Mouse (Mus musculus) spleen, postnatal 36 days (tissue): ENCODE data around the gene Txndc9.
"Not testable (repeated sequence)": the region's sequence is repeated elsewhere in the genome, so short reads cannot be mapped to it uniquely, and the experiment has no call there.

Experiments used
- DNase-seq, 2 experiments: peaks; one replicate each; pipeline ENCODE4 v3.0.0; 2022; ENCODE audit warnings: low spot score in 2 of 2, mixed read lengths in 1 of 2

Txndc9 gene

GRCm38 (mm10) chr1:37976666-37977065 lies 21.0 kb downstream of the Txndc9 start:
- DNase-seq, result not testable (repeated sequence)

GRCm38 (mm10) chr1:37971520-37971919 lies 26.2 kb downstream of the Txndc9 start:
- DNase-seq, result no peak

GRCm38 (mm10) chr1:37968746-37969145 lies 28.9 kb downstream of the Txndc9 start:
- DNase-seq, result no peak

- DNase-seq, result no peak
These were observed 32.1 kb downstream of the Txndc9 start for GRCm38 (mm10) chr1:37965571-37965970.

- DNase-seq, result no peak
These were observed 38.2 kb downstream of the Txndc9 start for GRCm38 (mm10) chr1:37959486-37959885.

- DNase-seq, result no peak
These were observed 39.2 kb downstream of the Txndc9 start for GRCm38 (mm10) chr1:37958516-37958915.

- DNase-seq, result no peak
These were observed 40.0 kb downstream of the Txndc9 start, which contains the start of gene Lyg1 for GRCm38 (mm10) chr1:37957659-37958058. Gene Lyg1 (minus strand): TSS chr1:37957759.

GRCm38 (mm10) chr1:37956690-37957431 lies 40.8 kb downstream of the Txndc9 start:
- no peak for DNase-seq

- no peak for DNase-seq
These were observed 42.4 kb downstream of the Txndc9 start for GRCm38 (mm10) chr1:37955251-37955650.

GRCm38 (mm10) chr1:37954786-37955185 lies 42.9 kb downstream of the Txndc9 start:
- DNase-seq, result no peak

GRCm38 (mm10) chr1:37948906-37949305 lies 48.8 kb downstream of the Txndc9 start:
- DNase-seq, result no peak
